Mouse (Mus musculus) heart, adult 2 months (tissue): ENCODE data around the gene Scn10a. TPM values are rescaled to one million over a fixed set of nuclear protein-coding genes. Genes with fewer than 3 reads are reported as not detected.

Source experiments
- DNase-seq, 2 experiments: peaks; one replicate each; pipeline ENCODE4 v3.0.0; 2021
- H3K27ac ChIP-seq: fragments of 200-600 bp; 2 replicates; pipeline ENCODE4 v1.8.1; 2022
- H3K27me3 ChIP-seq: fragments of 200-500 bp; 2 replicates; pipeline ENCODE4 v1.6.1; 2012; ENCODE audit warnings: mild to moderate bottlenecking, low read length, inconsistent platforms, mixed read lengths; ENCODE audit not compliant: control insufficient read depth, insufficient read depth
- H3K36me3 ChIP-seq: fragments of 200-500 bp; 2 replicates; pipeline ENCODE4 v1.6.1; 2012; ENCODE audit warnings: low read length, inconsistent platforms; ENCODE audit not compliant: control insufficient read depth, insufficient read depth
- H3K4me1 ChIP-seq: fragments of 200-500 bp; 2 replicates; pipeline ENCODE4 v1.6.1; 2011; ENCODE audit warnings: low read length; ENCODE audit not compliant: control insufficient read depth, insufficient read depth
- H3K4me3 ChIP-seq: fragments of 200-600 bp; 2 replicates; pipeline ENCODE4 v1.8.1; 2022
- H3K79me2 ChIP-seq: fragments of 200-500 bp; replicated peaks from 2 replicates; pipeline ENCODE4 v1.6.1; 2012; ENCODE audit warnings: mild to moderate bottlenecking, inconsistent platforms, low read length, moderate library complexity, mixed read lengths; ENCODE audit not compliant: control insufficient read depth, insufficient read depth
- H3K9ac ChIP-seq: fragments of 200-500 bp; 2 replicates; pipeline ENCODE4 v1.6.1; 2012; ENCODE audit warnings: low read depth, mild to moderate bottlenecking, control low read depth, inconsistent platforms, low read length, mixed read lengths
- CTCF ChIP-seq: fragments of 200-600 bp; IDR thresholded peaks from 2 replicates; pipeline ENCODE4 v1.8.1; 2022; ENCODE audit warnings: antibody characterized with exemption, mild to moderate bottlenecking, moderate library complexity
- EP300 ChIP-seq: fragments of 200-500 bp; IDR thresholded peaks from 2 replicates; pipeline ENCODE4 v1.6.1; 2011; ENCODE audit warnings: low read depth, low read length, control low read depth; ENCODE audit not compliant: insufficient read depth
- POLR2A ChIP-seq: fragments of 200-500 bp; IDR thresholded peaks from 2 replicates; pipeline ENCODE4 v1.6.1; 2011; ENCODE audit warnings: mild to moderate bottlenecking, low read depth, low read length, control low read depth; ENCODE audit not compliant: insufficient read depth
- WGBS: fragments of 180-500 bp; shearing (Covaris S2); methylation state at CpG from one replicate; pipeline ENCODE4 v1.1.7; 2018; 5-methylcytosine and 5-hydroxymethylcytosine counted together
- intact Hi-C: fragments of 180-260 bp; cut with DNase I; formaldehyde crosslinking; loops from one replicate; pipeline ENCODE4 v1.15.1; 2025
- polyA plus RNA-seq: library from polyadenylated mRNA; depleted of rRNA; stranded (reverse); fragments of >200 nt; gene quantifications from 2 replicates; pipeline ENCODE4 v1.2.3, GENCODE M21; 2012
- total RNA-seq, 2 experiments: library from RNA; stranded (reverse); gene quantifications; 2 replicates each; pipeline ENCODE4 v1.2.3; 2021

The Scn10a gene
- total and polyA plus RNA-seq, 3 experiments, result 0.37 to 1.4 (median 0.70) TPM

DNA sequence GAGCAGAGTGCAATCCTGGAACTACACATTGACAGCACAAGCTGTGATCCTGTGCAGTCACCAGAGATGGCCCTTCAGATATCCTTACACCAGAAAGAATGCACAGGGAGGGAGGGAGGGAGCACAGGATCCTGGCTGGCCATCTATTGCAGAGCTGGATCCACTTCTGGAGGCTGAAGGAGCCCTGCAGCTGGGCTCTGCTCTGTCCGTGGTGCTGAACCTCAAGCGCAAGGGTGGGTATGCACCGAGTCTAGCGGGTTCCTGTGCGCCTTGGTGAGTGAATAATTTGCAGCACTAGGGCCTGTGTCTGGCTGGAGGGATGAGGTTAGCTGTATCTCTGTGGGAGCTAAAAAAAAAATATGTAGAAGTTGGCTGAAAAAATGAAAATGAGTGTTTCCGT is 12.4 kb downstream of the Scn10a start:
- H3K36me3 ChIP-seq, result no peaks in the 10 kb centered on the region
- no peak overlapping the region for H3K27ac ChIP-seq
- TF ChIP-seq CTCF (no peak), POLR2A (no peak)
- peak; percentile 29 to 48 for DNase-seq
- no peaks in the 10 kb centered on the region for H3K4me1 ChIP-seq
- no peaks in the 10 kb centered on the region for H3K79me2 ChIP-seq
- no peak overlapping the region for H3K4me3 ChIP-seq
- no peaks in the 10 kb centered on the region for H3K27me3 ChIP-seq
- no peak overlapping the region for H3K9ac ChIP-seq
- 10% methylated on average over 6 of the region's 6 CpGs for WGBS
- intact Hi-C loops, result no loop called here

DNA sequence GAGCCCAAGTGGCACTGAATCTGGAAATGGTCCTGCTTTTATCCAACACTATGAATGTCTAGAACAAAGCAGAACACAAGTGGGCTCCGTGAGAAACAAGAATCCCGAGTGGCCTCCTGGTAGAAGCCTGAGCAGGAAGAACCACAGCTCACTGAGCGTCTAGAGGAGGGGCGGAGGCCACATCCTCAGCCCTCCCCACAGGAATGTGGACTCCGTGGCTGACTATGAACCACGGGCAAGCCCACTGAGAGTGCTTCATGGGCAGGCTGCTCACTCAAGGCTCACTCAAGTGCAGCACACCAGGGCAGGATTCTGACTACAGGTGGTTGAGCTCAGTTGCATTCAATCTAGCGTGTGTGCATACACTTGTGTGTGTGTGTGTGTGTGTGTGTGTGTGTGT is 27.6 kb downstream of the Scn10a start:
- Histone ChIP-seq H3K27me3 (no peaks in the 10 kb centered on the region), H3K27ac (no peak overlapping the region), H3K4me1 (no peaks in the 10 kb centered on the region), H3K36me3 (no peaks in the 10 kb centered on the region), H3K9ac (no peak overlapping the region), H3K4me3 (no peak overlapping the region), H3K79me2 (no peaks in the 10 kb centered on the region)
- TF ChIP-seq CTCF (no peak), POLR2A (no peak), EP300 (no peak)
- intact Hi-C loops, result no loop called here
- DNase-seq, result no peak
- 47% methylated on average over 7 of the region's 7 CpGs for WGBS

DNA sequence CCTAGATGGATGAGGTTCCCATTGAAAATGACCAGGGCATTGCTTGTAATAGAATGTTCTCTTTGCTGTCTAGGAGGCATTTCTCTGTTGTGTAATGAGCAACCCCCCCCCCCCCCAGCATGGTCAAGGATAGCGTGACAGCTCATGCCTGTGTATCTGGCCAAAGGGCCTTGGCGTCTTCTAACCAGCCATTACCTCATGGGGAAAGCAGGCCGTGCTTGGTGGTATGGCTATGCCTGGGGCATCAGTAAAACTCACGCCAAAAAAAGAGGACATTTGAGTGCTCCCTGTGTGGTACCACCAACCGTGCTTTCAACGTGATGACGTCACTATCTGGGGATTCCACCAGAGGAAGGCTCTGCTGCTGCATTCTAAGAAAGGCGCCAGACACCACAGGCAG is 28.1 kb downstream of the Scn10a start:
- Histone ChIP-seq H3K27me3 (no peaks in the 10 kb centered on the region), H3K4me3 (no peak overlapping the region), H3K27ac (no peak overlapping the region), H3K79me2 (no peaks in the 10 kb centered on the region), H3K9ac (no peak overlapping the region), H3K4me1 (no peaks in the 10 kb centered on the region), H3K36me3 (no peaks in the 10 kb centered on the region)
- no peak for TF ChIP-seq EP300
- no peak for TF ChIP-seq POLR2A
- no peak for TF ChIP-seq CTCF
- intact Hi-C loops, result no loop called here
- DNase-seq, result no peak
- 56% methylated on average over 8 of the region's 8 CpGs for WGBS

DNA sequence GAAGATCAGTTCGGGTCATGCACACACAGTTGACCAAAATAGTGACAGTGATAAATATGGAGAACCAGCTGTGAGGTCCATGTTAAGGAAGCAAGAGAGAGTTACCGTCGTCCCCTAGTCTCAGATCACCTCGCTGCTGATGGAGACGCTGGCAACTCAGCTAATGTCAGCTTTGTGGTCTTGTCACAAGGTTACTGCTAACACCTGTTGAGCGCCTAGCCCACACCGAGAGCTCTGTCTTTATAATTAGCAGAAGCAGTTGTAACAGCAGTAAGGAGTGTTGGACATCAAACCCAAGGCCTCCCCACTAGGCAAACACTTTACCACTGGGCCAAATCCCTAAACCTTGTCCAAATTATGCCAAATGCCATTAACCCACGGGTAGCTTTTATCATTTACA is 31.2 kb downstream of the Scn10a start:
- no peak for DNase-seq
- Histone ChIP-seq H3K36me3 (no peaks in the 10 kb centered on the region), H3K4me3 (no peak overlapping the region), H3K27me3 (no peaks in the 10 kb centered on the region), H3K27ac (no peak overlapping the region), H3K9ac (no peak overlapping the region), H3K4me1 (no peaks in the 10 kb centered on the region), H3K79me2 (no peaks in the 10 kb centered on the region)
- intact Hi-C loops, result no loop called here
- TF ChIP-seq POLR2A (no peak), CTCF (no peak), EP300 (no peak)
- 62% methylated on average over 8 of the region's 8 CpGs for WGBS

DNA sequence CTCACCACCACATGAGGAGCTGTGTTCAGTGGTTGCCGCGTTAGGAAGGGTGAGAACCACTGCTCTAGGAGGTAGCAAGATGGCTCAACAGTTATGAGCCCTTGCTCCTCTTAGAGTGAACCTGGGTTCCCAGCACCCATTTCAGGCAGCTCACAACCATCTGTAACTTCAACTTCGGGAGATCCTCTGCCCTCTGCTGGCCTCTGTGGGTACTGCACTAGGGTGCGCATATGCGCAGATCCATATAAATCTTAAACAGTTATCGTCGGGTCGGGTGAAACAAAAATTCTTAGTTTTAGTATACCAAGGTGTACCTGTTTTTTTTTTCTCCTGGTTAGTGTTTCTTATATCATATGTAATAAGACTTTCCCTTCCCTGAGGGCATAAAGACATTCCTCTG is 32.9 kb downstream of the Scn10a start:
- TF ChIP-seq EP300 (no peak), POLR2A (no peak), CTCF (peak; percentile 47)
- no peak overlapping the region for H3K4me3 ChIP-seq
- WGBS, result 95% methylated on average over 8 of the region's 8 CpGs
- no peak for DNase-seq
- no peaks in the 10 kb centered on the region for H3K27me3 ChIP-seq
- no peaks in the 10 kb centered on the region for H3K79me2 ChIP-seq
- no peaks in the 10 kb centered on the region for H3K4me1 ChIP-seq
- H3K27ac ChIP-seq, result no peak overlapping the region
- no peak overlapping the region for H3K9ac ChIP-seq
- H3K36me3 ChIP-seq, result no peaks in the 10 kb centered on the region
- intact Hi-C loops, result no loop called here

DNA sequence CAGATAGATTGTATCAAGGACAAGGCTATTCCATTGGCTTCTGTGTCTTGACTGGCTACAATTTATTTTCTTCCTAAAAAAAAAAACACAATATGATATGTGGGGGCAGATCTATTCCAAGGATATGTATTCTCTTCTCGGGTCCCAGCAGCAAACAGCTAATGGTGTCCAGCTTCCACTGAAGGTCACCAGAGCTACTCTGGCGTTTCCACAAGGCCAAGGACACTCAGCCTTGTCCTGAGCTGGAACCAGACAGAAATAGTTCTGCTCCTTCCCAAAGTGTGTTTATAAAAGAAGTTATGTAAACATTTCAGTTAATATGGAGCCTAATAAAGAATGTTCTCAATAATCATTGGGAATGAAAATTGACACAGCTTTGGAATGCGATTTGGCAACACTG is 38.2 kb downstream of the Scn10a start:
- DNase-seq, result no peak
- Histone ChIP-seq H3K4me1 (no peaks in the 10 kb centered on the region), H3K27me3 (no peaks in the 10 kb centered on the region), H3K27ac (no peak overlapping the region), H3K36me3 (no peaks in the 10 kb centered on the region), H3K79me2 (no peaks in the 10 kb centered on the region), H3K4me3 (no peak overlapping the region), H3K9ac (no peak overlapping the region)
- intact Hi-C loops, result no loop called here
- 56% methylated on average over 3 of the region's 3 CpGs for WGBS
- TF ChIP-seq EP300 (no peak), CTCF (no peak), POLR2A (no peak)

DNA sequence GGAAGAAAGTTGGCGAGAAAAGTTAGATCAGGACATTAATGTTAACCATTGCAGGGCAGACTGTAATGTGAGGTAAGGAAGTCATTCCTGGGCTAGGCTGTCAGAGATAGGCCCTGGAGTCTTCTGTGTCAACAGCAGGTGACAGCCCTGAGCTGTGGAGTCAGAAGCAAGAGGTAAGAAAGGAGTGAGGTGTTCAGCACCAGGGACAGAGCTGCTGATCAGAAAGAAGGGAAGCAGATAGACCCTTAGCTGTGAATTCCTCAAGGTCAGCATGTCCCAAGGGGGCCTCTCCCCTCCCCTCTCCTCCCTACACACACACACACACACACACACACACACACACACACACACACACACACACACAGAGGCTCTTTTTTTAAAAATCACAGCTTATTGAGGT is 55.0 kb downstream of the Scn10a start:
- TF ChIP-seq EP300, result 0 out of 2 replicates have a peak, but pooled peaks have one; percentile 18
- TF ChIP-seq CTCF, result peak; percentile 58
- TF ChIP-seq POLR2A, result no peak
- H3K79me2 ChIP-seq, result no peaks in the 10 kb centered on the region
- no peaks in the 10 kb centered on the region for H3K36me3 ChIP-seq
- WGBS, result 46% methylated on average over 1 of the region's 1 CpGs
- no peak for DNase-seq
- H3K27ac ChIP-seq, result no peak overlapping the region
- H3K4me3 ChIP-seq, result no peak overlapping the region
- H3K9ac ChIP-seq, result no peak overlapping the region
- no peaks in the 10 kb centered on the region for H3K27me3 ChIP-seq
- H3K4me1 ChIP-seq, result no peaks in the 10 kb centered on the region
- intact Hi-C loops, result loop anchor here (5.0 kb wide), 1 partner anchor 88 kb away; no protein-coding TSS in a partner anchor
